Mouse (Mus musculus): ENCODE results near the gene Mybpc1. TPM values are rescaled to one million over a fixed set of nuclear protein-coding genes. Genes with fewer than 3 reads are reported as not detected.
A peak's percentile ranks its signal among the peaks of the same experiment; 100 is the strongest.

The Mybpc1 gene
- polyA plus RNA-seq, 1 experiment from 2014 or later: 6.6 TPM

DNA sequence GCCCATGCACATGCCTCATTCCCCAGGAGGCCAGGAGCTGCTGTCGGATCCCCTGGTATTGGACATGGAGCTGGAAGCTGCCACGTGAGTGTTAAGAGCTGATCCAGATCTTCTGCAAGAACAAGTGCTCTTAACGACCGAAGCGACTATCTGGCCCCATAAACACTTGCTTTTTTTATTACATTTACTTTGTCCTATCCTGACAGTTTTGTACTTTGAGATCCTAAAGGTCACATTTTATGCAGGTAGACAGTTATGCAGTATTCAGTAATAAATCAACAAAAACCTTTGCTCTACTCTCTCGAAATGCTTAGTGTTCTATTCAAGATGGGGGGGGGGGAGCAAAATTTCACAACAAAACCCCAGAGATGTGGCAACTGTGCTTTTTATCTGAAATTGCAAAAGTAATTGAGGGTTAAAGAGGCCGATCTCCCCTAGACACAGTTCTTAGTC lies 97.2 kb downstream of the Mybpc1 start:
- ATAC-seq (replicated peaks; ENCODE audit: insufficient number of reproducible peaks, low FRiP score, low TSS enrichment): no peak
- Histone ChIP-seq H3K27ac (ENCODE audit: low read depth, low read length) (no peak overlapping the region), H3K4me1 (ENCODE audit: control insufficient read depth, insufficient read depth, low read length) (peaks cover 3% of the 10 kb centered on the region; the same call in 1 of the 2 replicates), H3K4me3 (ENCODE audit: low read depth, low read length) (no peak overlapping the region), H3K4me2 (no peak overlapping the region), H3K27me3 (ENCODE audit: control insufficient read depth, insufficient read depth, low read length) (no peaks in the 10 kb centered on the region), H3K9me3 (replicated peaks; ENCODE audit: control insufficient read depth, low read length) (no peaks in the 10 kb centered on the region), H3K9ac (ENCODE audit: low read depth, low read length) (no peak overlapping the region), H3K36me3 (ENCODE audit: control insufficient read depth, insufficient read depth, low read length) (no peaks in the 10 kb centered on the region)
- 63% methylated on average over 7 of the region's 7 CpGs for WGBS (ENCODE audit: insufficient replicate concordance)

DNA sequence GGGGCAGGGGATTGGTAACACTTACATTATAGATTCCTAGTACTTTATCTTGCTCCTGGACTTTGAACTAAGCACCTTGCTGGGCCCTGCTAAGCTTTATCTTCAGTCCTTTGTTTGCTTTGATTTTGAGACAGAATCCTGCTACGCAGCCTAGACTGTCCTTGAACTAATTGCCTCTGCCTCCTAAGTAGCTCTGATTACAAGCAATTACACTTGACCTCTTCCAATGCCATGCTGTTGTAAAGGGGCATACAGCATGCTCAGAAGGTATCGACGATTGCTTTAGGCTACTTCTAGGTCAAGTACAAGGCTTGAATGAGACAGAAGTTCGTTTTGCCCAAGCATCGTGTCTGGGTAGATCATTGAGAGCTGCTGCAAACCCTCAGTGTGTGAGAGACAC lies 99.7 kb downstream of the Mybpc1 start:
- Histone ChIP-seq H3K9me3 (replicated peaks; ENCODE audit: control insufficient read depth, low read length) (no peaks in the 10 kb centered on the region), H3K4me1 (ENCODE audit: control insufficient read depth, insufficient read depth, low read length) (0 out of 2 replicates have a peak, but pooled peaks cover 9% of the 10 kb centered on the region), H3K4me2 (no peak overlapping the region), H3K36me3 (ENCODE audit: control insufficient read depth, insufficient read depth, low read length) (no peaks in the 10 kb centered on the region), H3K4me3 (ENCODE audit: low read depth, low read length) (no peak overlapping the region), H3K9ac (ENCODE audit: low read depth, low read length) (no peak overlapping the region), H3K27ac (ENCODE audit: low read depth, low read length) (no peak overlapping the region), H3K27me3 (ENCODE audit: control insufficient read depth, insufficient read depth, low read length) (no peaks in the 10 kb centered on the region)
- 55% methylated on average over 5 of the region's 5 CpGs for WGBS (ENCODE audit: insufficient replicate concordance)
- ATAC-seq (replicated peaks; ENCODE audit: insufficient number of reproducible peaks, low FRiP score, low TSS enrichment): no peak

DNA sequence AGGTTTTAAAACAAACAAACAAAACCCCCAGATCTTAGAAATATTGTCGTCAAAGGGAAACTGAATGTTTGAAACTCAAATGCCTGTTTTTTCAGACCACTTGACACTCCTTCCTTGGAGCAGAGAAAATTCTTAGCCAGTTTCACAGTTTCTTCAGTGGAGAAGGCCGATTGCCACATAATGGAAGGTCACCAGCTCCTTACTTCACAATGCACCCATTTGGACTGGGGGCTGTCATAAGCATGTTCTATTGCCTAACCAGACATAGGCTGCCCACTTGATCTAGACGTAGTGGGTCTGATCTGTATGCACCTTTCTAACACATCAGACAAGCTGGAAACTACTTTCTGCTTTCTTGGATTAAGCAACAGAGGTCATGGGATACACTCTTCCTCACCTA lies 100.5 kb downstream of the Mybpc1 start:
- Histone ChIP-seq H3K4me1 (ENCODE audit: control insufficient read depth, insufficient read depth, low read length) (0 out of 2 replicates have a peak, but pooled peaks cover 9% of the 10 kb centered on the region), H3K36me3 (ENCODE audit: control insufficient read depth, insufficient read depth, low read length) (no peaks in the 10 kb centered on the region), H3K4me3 (ENCODE audit: low read depth, low read length) (no peak overlapping the region), H3K4me2 (peak overlapping the region; percentile 70), H3K27ac (ENCODE audit: low read depth, low read length) (peak overlapping the region; percentile 30; the same call in 1 of the 2 replicates), H3K9me3 (replicated peaks; ENCODE audit: control insufficient read depth, low read length) (no peaks in the 10 kb centered on the region), H3K9ac (ENCODE audit: low read depth, low read length) (no peak overlapping the region), H3K27me3 (ENCODE audit: control insufficient read depth, insufficient read depth, low read length) (no peaks in the 10 kb centered on the region)
- no peak for ATAC-seq (replicated peaks; ENCODE audit: insufficient number of reproducible peaks, low FRiP score, low TSS enrichment)
- WGBS (ENCODE audit: insufficient replicate concordance): 53% methylated on average over 3 of the region's 3 CpGs

DNA sequence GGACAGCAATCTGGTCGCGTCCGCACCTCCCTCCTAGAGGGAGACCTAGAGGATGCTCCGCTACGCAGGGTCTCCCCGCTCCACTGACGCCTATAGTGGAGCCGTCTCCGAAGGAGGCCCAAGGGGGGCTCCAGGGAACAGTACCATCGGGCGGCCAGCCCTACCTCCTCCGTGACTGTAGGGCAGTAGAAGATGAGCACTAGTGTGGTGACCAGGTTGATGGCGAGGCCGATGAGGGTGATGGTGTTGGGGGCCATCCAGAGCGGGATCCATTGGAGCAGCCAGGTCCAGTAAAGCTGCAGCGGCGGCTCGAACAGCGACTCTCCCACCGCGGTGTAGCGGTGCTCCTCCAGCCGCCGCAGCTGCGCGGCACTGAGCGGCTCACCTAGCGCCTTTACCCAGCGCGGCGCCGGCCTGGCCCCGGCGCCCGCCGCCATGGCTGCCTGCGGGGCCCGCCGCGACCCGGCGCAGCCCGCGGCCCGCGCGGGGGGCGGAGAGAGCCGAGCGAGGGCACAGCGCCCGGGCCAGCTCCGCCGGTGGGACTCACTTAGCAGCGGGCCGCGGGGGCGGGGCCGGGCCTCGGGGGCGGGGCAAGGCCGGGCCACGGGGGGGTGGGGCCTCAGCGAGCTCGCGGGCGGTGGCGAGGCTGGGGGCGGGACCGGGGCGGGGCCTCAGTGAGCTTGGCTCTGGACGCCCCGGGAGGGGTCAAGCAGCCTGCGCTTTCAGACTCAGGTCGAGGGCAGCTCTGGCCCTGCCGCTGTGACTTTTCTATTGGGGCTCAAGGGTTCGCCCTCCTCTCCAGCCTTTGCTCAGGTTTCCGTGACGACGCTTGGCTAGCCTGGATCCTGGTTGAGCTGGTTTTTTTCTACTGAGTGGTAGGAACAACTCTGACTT lies 101.3 kb downstream of the Mybpc1 start, which contains the start of gene Chpt1:
TSS of gene Chpt1 (minus strand) at position 653 of the 894 bp plus-strand sequence.
- Histone ChIP-seq H3K4me1 (ENCODE audit: control insufficient read depth, insufficient read depth, low read length) (0 out of 2 replicates have a peak, but pooled peaks cover 9% of the 10 kb centered on the region), H3K27ac (ENCODE audit: low read depth, low read length) (peak within 1 kb of the TSS; percentile 60), H3K9ac (ENCODE audit: low read depth, low read length) (peak within 1 kb of the TSS; percentile 82), H3K9me3 (replicated peaks; ENCODE audit: control insufficient read depth, low read length) (no peaks in the 10 kb centered on the region), H3K4me2 (peak within 1 kb of the TSS; percentile 70), H3K36me3 (ENCODE audit: control insufficient read depth, insufficient read depth, low read length) (no peaks in the 10 kb centered on the region), H3K27me3 (ENCODE audit: control insufficient read depth, insufficient read depth, low read length) (no peaks in the 10 kb centered on the region), H3K4me3 (ENCODE audit: low read depth, low read length) (peak within 1 kb of the TSS; percentile 75)
- under 1% methylated on average over 69 of the region's 80 CpGs for WGBS (ENCODE audit: insufficient replicate concordance)
- ATAC-seq (replicated peaks; ENCODE audit: insufficient number of reproducible peaks, low FRiP score, low TSS enrichment): peak; percentile 97

DNA sequence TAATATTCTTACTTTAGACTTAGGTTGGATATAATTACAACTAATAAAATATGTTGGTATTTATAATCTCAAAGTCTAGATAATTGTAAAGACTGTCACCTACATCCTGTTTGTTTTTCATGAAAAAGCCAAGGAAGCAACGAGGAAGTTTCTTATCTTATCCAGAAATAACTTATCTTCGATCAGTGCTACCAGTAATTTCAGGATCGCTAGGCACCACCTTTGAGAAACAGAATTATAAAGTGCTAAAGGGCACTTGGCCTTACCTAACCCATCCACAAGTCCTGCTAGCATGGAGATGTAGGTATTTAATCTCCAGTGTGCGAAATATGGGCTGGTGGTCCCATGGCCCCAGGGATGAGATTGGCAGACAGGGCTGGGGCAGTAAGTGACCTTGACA lies 102.0 kb downstream of the Mybpc1 start:
- Histone ChIP-seq H3K4me2 (peak overlapping the region; percentile 70), H3K36me3 (ENCODE audit: control insufficient read depth, insufficient read depth, low read length) (no peaks in the 10 kb centered on the region), H3K9ac (ENCODE audit: low read depth, low read length) (peak overlapping the region; percentile 82), H3K9me3 (replicated peaks; ENCODE audit: control insufficient read depth, low read length) (no peaks in the 10 kb centered on the region), H3K27ac (ENCODE audit: low read depth, low read length) (no peak overlapping the region), H3K4me1 (ENCODE audit: control insufficient read depth, insufficient read depth, low read length) (0 out of 2 replicates have a peak, but pooled peaks cover 9% of the 10 kb centered on the region), H3K27me3 (ENCODE audit: control insufficient read depth, insufficient read depth, low read length) (no peaks in the 10 kb centered on the region), H3K4me3 (ENCODE audit: low read depth, low read length) (peak overlapping the region; percentile 75)
- ATAC-seq (replicated peaks; ENCODE audit: insufficient number of reproducible peaks, low FRiP score, low TSS enrichment): no peak
- WGBS (ENCODE audit: insufficient replicate concordance): 23% methylated on average over 4 of the region's 4 CpGs

DNA sequence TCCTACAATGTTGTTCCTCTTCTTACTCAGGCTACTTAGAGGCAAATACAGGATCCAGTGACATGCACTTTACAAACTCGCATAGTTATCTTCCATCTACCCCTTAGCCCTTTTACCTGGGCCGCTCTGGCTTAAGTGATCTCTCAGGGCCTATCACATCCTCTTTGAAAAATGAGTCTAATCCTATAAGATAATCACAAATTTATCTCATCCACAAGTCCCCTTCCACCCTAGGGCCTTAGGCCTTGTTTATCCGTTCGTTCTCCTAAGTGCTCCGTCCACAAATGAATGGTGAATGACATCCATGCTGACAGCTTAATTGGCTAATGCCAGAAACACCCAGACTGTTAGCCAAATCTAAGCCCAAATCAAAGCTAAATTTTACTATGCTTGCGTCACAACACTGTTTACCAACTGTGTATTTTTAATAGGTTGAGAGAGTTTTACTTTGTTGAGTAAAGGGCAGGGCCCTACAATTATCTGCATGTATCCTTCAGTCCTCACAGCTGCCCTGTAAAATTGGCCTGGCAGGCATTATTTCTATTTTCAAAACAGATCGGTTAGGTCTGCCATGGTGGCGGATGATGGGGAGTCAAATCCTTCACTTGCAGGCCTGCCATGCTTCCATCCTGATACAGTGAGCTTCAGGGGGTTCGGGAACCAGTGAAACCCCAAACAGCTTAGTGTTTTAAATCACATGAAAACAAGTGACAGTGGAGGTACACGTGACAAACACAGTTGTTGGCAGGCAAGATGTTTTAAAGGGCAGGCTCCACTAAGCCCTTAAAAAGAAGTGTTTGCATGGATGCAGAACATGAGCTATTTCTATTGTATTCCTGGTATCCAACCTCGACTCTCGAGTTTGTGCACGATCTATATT lies 102.8 kb downstream of the Mybpc1 start:
- Histone ChIP-seq H3K27ac (ENCODE audit: low read depth, low read length) (no peak overlapping the region), H3K36me3 (ENCODE audit: control insufficient read depth, insufficient read depth, low read length) (no peaks in the 10 kb centered on the region), H3K9me3 (replicated peaks; ENCODE audit: control insufficient read depth, low read length) (no peaks in the 10 kb centered on the region), H3K4me1 (ENCODE audit: control insufficient read depth, insufficient read depth, low read length) (0 out of 2 replicates have a peak, but pooled peaks cover 9% of the 10 kb centered on the region), H3K9ac (ENCODE audit: low read depth, low read length) (no peak overlapping the region), H3K4me3 (ENCODE audit: low read depth, low read length) (no peak overlapping the region), H3K4me2 (peak overlapping the region; percentile 70), H3K27me3 (ENCODE audit: control insufficient read depth, insufficient read depth, low read length) (no peaks in the 10 kb centered on the region)
- 58% methylated on average over 13 of the region's 13 CpGs for WGBS (ENCODE audit: insufficient replicate concordance)
- ATAC-seq (replicated peaks; ENCODE audit: insufficient number of reproducible peaks, low FRiP score, low TSS enrichment): no peak

DNA sequence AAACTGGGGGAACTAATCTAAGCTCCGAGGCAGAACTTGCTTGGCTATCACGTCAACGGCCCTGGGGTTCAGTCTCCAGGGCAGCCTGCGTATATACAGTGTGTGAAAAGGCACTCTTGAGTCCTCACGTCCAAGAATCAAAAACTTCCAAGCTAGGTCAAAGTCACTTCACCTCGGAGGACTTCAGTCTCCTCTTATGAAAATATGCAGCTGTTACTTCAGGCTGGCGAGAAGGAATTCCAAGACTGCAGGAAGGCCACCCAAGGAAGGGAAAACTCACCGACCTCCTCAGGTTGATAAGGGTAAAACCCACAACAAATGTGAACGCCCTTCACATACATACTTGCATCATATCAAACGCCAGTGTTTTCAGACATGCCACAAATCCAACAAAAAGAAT lies 103.6 kb downstream of the Mybpc1 start:
- no peak overlapping the region for H3K4me3 ChIP-seq (ENCODE audit: low read depth, low read length)
- no peak for ATAC-seq (replicated peaks; ENCODE audit: insufficient number of reproducible peaks, low FRiP score, low TSS enrichment)
- no peak overlapping the region for H3K9ac ChIP-seq (ENCODE audit: low read depth, low read length)
- H3K9me3 ChIP-seq (replicated peaks; ENCODE audit: control insufficient read depth, low read length): no peaks in the 10 kb centered on the region
- 41% methylated on average over 10 of the region's 10 CpGs for WGBS (ENCODE audit: insufficient replicate concordance)
- no peaks in the 10 kb centered on the region for H3K36me3 ChIP-seq (ENCODE audit: control insufficient read depth, insufficient read depth, low read length)
- no peak overlapping the region for H3K27ac ChIP-seq (ENCODE audit: low read depth, low read length)
- H3K27me3 ChIP-seq (ENCODE audit: control insufficient read depth, insufficient read depth, low read length): no peaks in the 10 kb centered on the region
- H3K4me2 ChIP-seq: no peak overlapping the region
- H3K4me1 ChIP-seq (ENCODE audit: control insufficient read depth, insufficient read depth, low read length): 0 out of 2 replicates have a peak, but pooled peaks cover 9% of the 10 kb centered on the region

DNA sequence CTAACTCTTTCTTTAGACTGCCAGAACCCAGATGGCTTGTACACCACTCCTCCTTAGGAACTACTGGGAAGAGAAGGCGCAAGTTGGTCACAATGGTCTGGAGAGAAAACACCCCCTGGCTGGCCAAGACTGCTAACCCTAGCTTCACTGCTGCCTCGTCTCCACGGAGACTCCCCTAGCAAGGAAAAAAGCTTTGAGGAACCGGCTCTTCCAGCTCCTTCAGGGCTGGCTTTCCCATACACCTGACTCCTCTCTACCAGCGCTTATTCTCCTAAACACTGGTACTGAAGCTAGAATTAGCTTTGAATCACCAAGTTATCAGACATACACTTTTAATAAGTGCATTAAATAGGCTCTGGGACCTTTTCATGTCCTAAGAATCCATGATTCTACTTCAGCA lies 105.0 kb downstream of the Mybpc1 start:
- no peaks in the 10 kb centered on the region for H3K9me3 ChIP-seq (replicated peaks; ENCODE audit: control insufficient read depth, low read length)
- 0 out of 2 replicates have a peak, but pooled peaks cover 9% of the 10 kb centered on the region for H3K4me1 ChIP-seq (ENCODE audit: control insufficient read depth, insufficient read depth, low read length)
- no peak for ATAC-seq (replicated peaks; ENCODE audit: insufficient number of reproducible peaks, low FRiP score, low TSS enrichment)
- H3K4me2 ChIP-seq: no peak overlapping the region
- H3K27me3 ChIP-seq (ENCODE audit: control insufficient read depth, insufficient read depth, low read length): no peaks in the 10 kb centered on the region
- H3K27ac ChIP-seq (ENCODE audit: low read depth, low read length): no peak overlapping the region
- H3K36me3 ChIP-seq (ENCODE audit: control insufficient read depth, insufficient read depth, low read length): no peaks in the 10 kb centered on the region
- H3K9ac ChIP-seq (ENCODE audit: low read depth, low read length): no peak overlapping the region
- no peak overlapping the region for H3K4me3 ChIP-seq (ENCODE audit: low read depth, low read length)
- 70% methylated on average over 5 of the region's 5 CpGs for WGBS (ENCODE audit: insufficient replicate concordance)

Data from heart, embryonic 11.5 days (tissue).